Mouse (Mus musculus): Measurements from ENCODE around the gene Tsfm.

DNA sequence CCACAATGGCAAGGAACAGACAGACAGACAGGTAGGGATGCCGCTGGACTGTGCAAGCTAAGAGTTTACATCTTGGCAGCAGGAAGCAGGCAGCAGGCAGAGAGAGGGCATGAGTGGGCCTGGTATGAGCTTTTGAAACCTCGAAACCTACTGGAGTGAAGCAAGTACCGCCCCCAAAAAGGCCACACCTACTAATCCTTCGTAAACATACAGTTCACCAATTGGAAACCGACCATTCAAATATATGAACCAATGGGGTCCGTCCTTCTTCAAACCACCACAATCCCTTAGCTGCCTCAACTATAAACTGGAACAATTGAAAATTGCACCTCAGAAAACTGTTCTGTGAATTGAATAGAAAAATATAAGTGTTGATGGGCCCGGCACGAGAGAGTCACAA lies 66.8 kb downstream of the Tsfm start:
- TF ChIP-seq CTCF (IDR thresholded peaks at IDR 0.05; ENCODE audit: low read depth) (no peak), EP300 (IDR thresholded peaks at IDR 0.05; ENCODE audit: low read depth) (no peak)
